Mouse (Mus musculus): Measurements from ENCODE around the gene Banp. TPM values are rescaled to one million over a fixed set of nuclear protein-coding genes. Genes with fewer than 3 reads are reported as not detected.

Banp gene
- polyA plus RNA-seq, 1 experiment from 2014 or later, result 47.2 TPM

DNA sequence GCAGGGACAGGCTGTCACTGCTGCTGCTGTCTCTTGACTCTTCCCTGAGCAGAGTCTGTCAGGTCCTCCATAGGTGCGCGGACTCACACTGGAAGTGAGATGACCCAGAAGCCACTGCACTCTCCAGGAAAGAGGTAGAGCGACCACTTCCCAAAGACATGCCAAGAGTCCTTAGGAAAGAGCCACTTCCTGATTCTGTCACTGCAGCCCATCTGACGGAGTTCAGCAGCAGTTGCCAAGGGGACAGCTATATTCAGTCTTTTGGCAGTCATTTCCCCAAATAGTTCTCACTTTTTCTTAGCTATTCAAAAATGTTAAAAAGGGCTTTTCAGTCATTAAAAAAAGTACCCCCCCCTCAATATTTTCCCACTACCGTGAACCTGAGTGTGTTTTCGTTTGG is 72.7 kb downstream of the Banp start:
- Histone ChIP-seq H3K4me2 (ENCODE audit: low read length) (no peak overlapping the region), H3K27me3 (replicated peaks; ENCODE audit: control insufficient read depth, insufficient read depth, low read length) (no peaks in the 10 kb centered on the region), H3K27ac (ENCODE audit: low read depth, low read length) (no peak overlapping the region), H3K36me3 (ENCODE audit: control insufficient read depth, insufficient read depth, low read length) (peaks cover 68% of the 10 kb centered on the region), H3K4me1 (ENCODE audit: control insufficient read depth, insufficient read depth, low read length) (peaks cover 2% of the 10 kb centered on the region; the same call in 1 of the 2 replicates), H3K9ac (ENCODE audit: low read length) (no peak overlapping the region), H3K4me3 (ENCODE audit: low read depth, low read length) (no peak overlapping the region), H3K9me3 (replicated peaks; ENCODE audit: control insufficient read depth, low read length) (no peaks in the 10 kb centered on the region)
- ATAC-seq (no peak), DNase-seq (ENCODE audit: low spot score) (no peak)
- 69% methylated on average over 6 of the region's 6 CpGs for WGBS

DNA sequence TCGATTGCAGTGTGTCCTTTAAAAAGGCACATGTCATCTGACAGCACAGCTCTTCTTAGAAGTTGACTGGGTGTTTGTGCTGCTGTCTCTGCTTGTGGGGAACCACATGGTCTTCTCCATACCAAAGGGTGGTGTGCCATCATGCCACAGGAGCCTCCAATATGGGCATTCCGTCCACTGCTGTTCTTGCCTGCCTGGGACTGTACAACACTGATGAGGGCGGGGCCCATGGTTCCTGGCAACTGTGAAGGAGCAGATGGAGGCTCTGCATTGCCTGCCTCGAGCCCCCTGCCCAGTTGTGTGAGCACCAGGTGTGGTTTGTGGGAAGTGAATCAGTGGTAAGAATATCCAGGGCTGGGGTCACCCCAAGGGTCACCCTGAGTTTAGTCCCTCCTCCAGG is 73.2 kb downstream of the Banp start:
- Histone ChIP-seq H3K27ac (ENCODE audit: low read depth, low read length) (0 out of 2 replicates have a peak overlapping the region, but pooled peaks have one; percentile 21), H3K4me1 (ENCODE audit: control insufficient read depth, insufficient read depth, low read length) (peaks cover 2% of the 10 kb centered on the region; the same call in 1 of the 2 replicates), H3K9me3 (replicated peaks; ENCODE audit: control insufficient read depth, low read length) (no peaks in the 10 kb centered on the region), H3K36me3 (ENCODE audit: control insufficient read depth, insufficient read depth, low read length) (peaks cover 71% of the 10 kb centered on the region), H3K27me3 (replicated peaks; ENCODE audit: control insufficient read depth, insufficient read depth, low read length) (no peaks in the 10 kb centered on the region), H3K4me3 (ENCODE audit: low read depth, low read length) (no peak overlapping the region), H3K9ac (ENCODE audit: low read length) (no peak overlapping the region), H3K4me2 (ENCODE audit: low read length) (no peak overlapping the region)
- peak; percentile 58; the same call in 1 of the 2 replicates for ATAC-seq
- DNase-seq (ENCODE audit: low spot score), result no peak
- 64% methylated on average over 4 of the region's 4 CpGs for WGBS

DNA sequence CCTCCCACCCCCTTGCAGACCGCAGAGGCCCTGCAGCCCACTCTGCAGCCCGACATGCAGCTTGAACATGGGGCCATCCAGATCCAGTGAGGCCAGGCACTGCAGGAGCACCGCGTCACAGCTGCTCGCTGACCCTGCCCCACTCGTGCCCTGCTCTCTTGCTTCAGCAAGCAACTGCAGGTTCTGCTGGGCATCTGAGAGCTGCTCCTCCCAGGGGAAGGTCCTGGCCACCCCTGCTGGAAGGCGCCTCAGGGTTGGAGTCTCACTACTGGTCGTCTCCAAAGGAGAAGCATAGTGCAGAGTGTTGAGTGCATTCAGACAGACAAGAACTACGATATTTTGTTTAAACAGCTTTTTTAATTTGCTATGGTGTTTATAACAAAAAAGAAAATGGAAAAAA is 76.0 kb downstream of the Banp start:
- 92% methylated on average over 9 of the region's 9 CpGs for WGBS
- Histone ChIP-seq H3K4me2 (ENCODE audit: low read length) (no peak overlapping the region), H3K27me3 (replicated peaks; ENCODE audit: control insufficient read depth, insufficient read depth, low read length) (no peaks in the 10 kb centered on the region), H3K9me3 (replicated peaks; ENCODE audit: control insufficient read depth, low read length) (no peaks in the 10 kb centered on the region), H3K36me3 (ENCODE audit: control insufficient read depth, insufficient read depth, low read length) (peaks cover 53% of the 10 kb centered on the region), H3K4me3 (ENCODE audit: low read depth, low read length) (no peak overlapping the region), H3K27ac (ENCODE audit: low read depth, low read length) (no peak overlapping the region), H3K4me1 (ENCODE audit: control insufficient read depth, insufficient read depth, low read length) (no peaks in the 10 kb centered on the region), H3K9ac (ENCODE audit: low read length) (no peak overlapping the region)
- ATAC-seq (no peak), DNase-seq (ENCODE audit: low spot score) (no peak)

DNA sequence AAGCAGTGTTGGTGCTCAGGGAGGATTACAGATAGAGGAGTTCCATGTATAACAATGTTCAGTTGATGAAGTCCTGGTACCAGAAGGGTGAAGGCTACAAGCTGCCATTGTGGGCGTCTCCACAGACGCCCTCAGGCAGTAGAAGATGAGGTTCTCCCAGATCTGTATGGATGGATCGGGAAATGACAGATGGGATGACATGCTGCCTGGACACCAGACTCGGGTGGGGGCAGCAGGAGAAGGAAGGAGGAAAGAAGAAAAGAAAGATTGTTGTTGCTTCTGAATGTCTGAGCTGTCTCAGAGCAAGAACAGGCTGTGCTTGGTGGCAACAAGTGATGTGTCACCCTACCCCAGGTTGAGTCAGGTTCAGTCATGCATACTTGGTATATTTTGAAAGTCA is 78.6 kb downstream of the Banp start:
- WGBS, result 83% methylated on average over 4 of the region's 4 CpGs
- ATAC-seq, result no peak
- no peak overlapping the region for H3K4me3 ChIP-seq (ENCODE audit: low read depth, low read length)
- no peaks in the 10 kb centered on the region for H3K9me3 ChIP-seq (replicated peaks; ENCODE audit: control insufficient read depth, low read length)
- peaks cover 42% of the 10 kb centered on the region for H3K36me3 ChIP-seq (ENCODE audit: control insufficient read depth, insufficient read depth, low read length)
- no peak overlapping the region for H3K4me2 ChIP-seq (ENCODE audit: low read length)
- no peak for DNase-seq (ENCODE audit: low spot score)
- no peak overlapping the region for H3K9ac ChIP-seq (ENCODE audit: low read length)
- H3K27me3 ChIP-seq (replicated peaks; ENCODE audit: control insufficient read depth, insufficient read depth, low read length), result no peaks in the 10 kb centered on the region
- peaks cover 5% of the 10 kb centered on the region for H3K4me1 ChIP-seq (ENCODE audit: control insufficient read depth, insufficient read depth, low read length)
- no peak overlapping the region for H3K27ac ChIP-seq (ENCODE audit: low read depth, low read length)

DNA sequence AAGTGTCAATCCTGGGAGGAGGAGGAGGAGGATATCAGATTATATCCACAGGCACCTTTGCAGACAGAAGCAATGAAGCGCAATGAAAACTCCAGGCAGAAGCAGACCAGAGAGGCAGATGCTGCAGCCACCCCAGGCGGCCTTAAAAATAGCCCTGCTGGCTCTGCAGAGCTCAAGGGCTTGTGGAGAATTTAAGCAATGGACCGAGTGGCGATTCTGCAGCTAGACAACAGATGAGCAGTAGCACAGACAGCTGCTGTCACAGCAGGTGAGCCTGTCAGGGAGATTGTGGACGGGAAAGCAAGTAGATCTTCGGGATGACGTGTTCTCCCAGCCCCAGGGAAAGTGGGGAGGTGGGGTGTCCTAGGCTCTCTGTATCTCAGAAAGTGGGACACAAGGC is 81.4 kb downstream of the Banp start:
- Histone ChIP-seq H3K4me2 (ENCODE audit: low read length) (no peak overlapping the region), H3K9ac (ENCODE audit: low read length) (no peak overlapping the region), H3K9me3 (replicated peaks; ENCODE audit: control insufficient read depth, low read length) (no peaks in the 10 kb centered on the region), H3K4me3 (ENCODE audit: low read depth, low read length) (no peak overlapping the region), H3K27me3 (replicated peaks; ENCODE audit: control insufficient read depth, insufficient read depth, low read length) (no peaks in the 10 kb centered on the region), H3K4me1 (ENCODE audit: control insufficient read depth, insufficient read depth, low read length) (peaks cover 5% of the 10 kb centered on the region), H3K27ac (ENCODE audit: low read depth, low read length) (peak overlapping the region; percentile 14; the same call in 1 of the 2 replicates), H3K36me3 (ENCODE audit: control insufficient read depth, insufficient read depth, low read length) (peaks cover 17% of the 10 kb centered on the region)
- no peak for ATAC-seq
- DNase-seq (ENCODE audit: low spot score), result no peak
- WGBS, result 43% methylated on average over 7 of the region's 7 CpGs

DNA sequence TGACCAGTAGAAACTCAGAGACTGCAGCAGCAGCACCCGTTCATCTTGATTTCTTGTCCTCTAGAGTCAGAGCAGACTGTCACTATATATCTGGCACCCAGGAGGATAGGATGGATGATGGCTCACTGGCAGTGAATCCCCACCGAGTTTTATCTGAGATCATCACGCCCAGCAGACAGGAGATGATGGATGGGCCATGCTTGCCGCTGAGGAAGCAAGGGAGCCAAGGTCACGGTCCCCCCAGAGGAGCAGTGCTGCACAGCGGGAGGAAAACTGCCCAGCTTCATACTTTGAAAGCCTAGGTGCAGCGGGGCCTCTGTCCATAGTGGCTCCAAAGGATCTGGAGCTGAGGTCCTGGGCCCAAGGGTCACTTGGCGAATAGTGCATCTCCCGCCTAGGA is 83.2 kb downstream of the Banp start:
- Histone ChIP-seq H3K9ac (ENCODE audit: low read length) (no peak overlapping the region), H3K27ac (ENCODE audit: low read depth, low read length) (no peak overlapping the region), H3K9me3 (replicated peaks; ENCODE audit: control insufficient read depth, low read length) (no peaks in the 10 kb centered on the region), H3K4me1 (ENCODE audit: control insufficient read depth, insufficient read depth, low read length) (peaks cover 5% of the 10 kb centered on the region), H3K4me2 (ENCODE audit: low read length) (no peak overlapping the region), H3K27me3 (replicated peaks; ENCODE audit: control insufficient read depth, insufficient read depth, low read length) (no peaks in the 10 kb centered on the region), H3K36me3 (ENCODE audit: control insufficient read depth, insufficient read depth, low read length) (no peaks in the 10 kb centered on the region), H3K4me3 (ENCODE audit: low read depth, low read length) (no peak overlapping the region)
- DNase-seq (ENCODE audit: low spot score), result no peak
- ATAC-seq, result no peak
- WGBS, result 75% methylated on average over 9 of the region's 9 CpGs

DNA sequence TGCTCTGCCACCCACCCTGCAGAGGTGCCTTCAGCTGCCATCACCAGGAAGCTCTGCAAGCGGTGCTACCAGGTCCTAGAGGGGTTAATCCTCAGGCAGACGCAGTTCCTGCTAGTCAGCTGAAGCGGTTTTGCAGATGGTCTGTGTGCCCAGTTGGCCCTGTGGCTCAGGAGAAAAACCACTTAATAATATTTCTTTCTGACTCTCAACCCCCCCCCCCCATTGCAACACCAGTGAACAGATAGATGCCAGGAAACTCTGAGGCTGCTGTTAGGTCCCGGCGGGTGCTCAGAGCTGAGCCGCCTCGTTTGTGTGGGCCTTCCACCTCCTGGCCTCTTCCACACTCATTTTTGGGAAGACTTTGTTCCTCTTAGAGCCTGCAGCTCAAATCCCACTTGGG is 86.0 kb downstream of the Banp start:
- no peak for ATAC-seq
- Histone ChIP-seq H3K27me3 (replicated peaks; ENCODE audit: control insufficient read depth, insufficient read depth, low read length) (no peaks in the 10 kb centered on the region), H3K4me2 (ENCODE audit: low read length) (no peak overlapping the region), H3K4me3 (ENCODE audit: low read depth, low read length) (no peak overlapping the region), H3K36me3 (ENCODE audit: control insufficient read depth, insufficient read depth, low read length) (no peaks in the 10 kb centered on the region), H3K27ac (ENCODE audit: low read depth, low read length) (no peak overlapping the region), H3K4me1 (ENCODE audit: control insufficient read depth, insufficient read depth, low read length) (peaks cover 5% of the 10 kb centered on the region), H3K9ac (ENCODE audit: low read length) (no peak overlapping the region), H3K9me3 (replicated peaks; ENCODE audit: control insufficient read depth, low read length) (no peaks in the 10 kb centered on the region)
- WGBS, result 67% methylated on average over 7 of the region's 7 CpGs
- no peak for DNase-seq (ENCODE audit: low spot score)

DNA sequence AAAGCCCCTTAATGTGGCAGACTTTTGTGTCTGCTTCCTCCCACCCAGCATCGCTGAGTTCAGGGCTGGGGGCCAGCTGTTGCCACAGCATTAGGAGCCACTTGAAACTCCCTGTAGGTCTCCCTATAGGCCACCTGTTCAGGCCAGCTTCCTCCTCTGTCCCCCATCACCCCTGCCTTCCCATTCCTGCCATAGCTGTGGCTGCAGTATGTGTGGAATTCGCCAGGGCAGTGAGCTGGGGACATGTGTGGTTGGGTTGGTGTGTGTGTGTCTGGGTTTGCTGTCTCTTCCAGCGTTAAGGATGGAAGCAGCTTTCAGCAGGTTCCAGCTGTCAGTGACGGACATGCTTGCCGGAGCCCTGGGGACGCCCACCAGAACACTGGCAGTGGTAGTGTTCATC is 86.8 kb downstream of the Banp start:
- H3K27ac ChIP-seq (ENCODE audit: low read depth, low read length), result no peak overlapping the region
- WGBS, result 79% methylated on average over 6 of the region's 6 CpGs
- H3K4me3 ChIP-seq (ENCODE audit: low read depth, low read length), result no peak overlapping the region
- DNase-seq (ENCODE audit: low spot score) (no peak), ATAC-seq (no peak)
- H3K9ac ChIP-seq (ENCODE audit: low read length), result no peak overlapping the region
- H3K4me1 ChIP-seq (ENCODE audit: control insufficient read depth, insufficient read depth, low read length), result no peaks in the 10 kb centered on the region; the same call in 1 of the 2 replicates
- H3K36me3 ChIP-seq (ENCODE audit: control insufficient read depth, insufficient read depth, low read length), result no peaks in the 10 kb centered on the region
- no peak overlapping the region for H3K4me2 ChIP-seq (ENCODE audit: low read length)
- no peaks in the 10 kb centered on the region for H3K27me3 ChIP-seq (replicated peaks; ENCODE audit: control insufficient read depth, insufficient read depth, low read length)
- no peaks in the 10 kb centered on the region for H3K9me3 ChIP-seq (replicated peaks; ENCODE audit: control insufficient read depth, low read length)

DNA sequence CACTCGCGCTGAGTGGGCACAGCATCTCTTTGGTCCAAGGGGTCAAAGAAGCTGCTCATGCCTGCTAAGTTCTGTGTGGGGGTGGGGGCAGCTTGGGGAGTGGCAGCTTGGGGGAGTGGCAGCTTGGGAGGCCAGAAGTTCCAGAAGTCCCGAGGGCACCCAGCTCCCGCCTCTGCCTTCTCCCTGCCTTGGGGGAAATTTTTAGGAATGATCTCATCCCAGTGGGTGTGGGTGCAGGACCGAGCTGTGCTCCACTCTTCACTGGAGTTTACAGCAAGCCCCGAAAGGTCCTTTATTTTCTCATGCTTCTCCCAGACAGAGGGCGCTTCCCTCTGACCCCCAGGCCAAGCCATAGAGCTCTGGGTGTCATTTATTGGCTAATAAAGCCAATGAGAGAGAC is 87.7 kb downstream of the Banp start:
- Histone ChIP-seq H3K9me3 (replicated peaks; ENCODE audit: control insufficient read depth, low read length) (no peaks in the 10 kb centered on the region), H3K27ac (ENCODE audit: low read depth, low read length) (no peak overlapping the region), H3K9ac (ENCODE audit: low read length) (no peak overlapping the region), H3K4me2 (ENCODE audit: low read length) (no peak overlapping the region), H3K4me1 (ENCODE audit: control insufficient read depth, insufficient read depth, low read length) (no peaks in the 10 kb centered on the region; the same call in 1 of the 2 replicates), H3K36me3 (ENCODE audit: control insufficient read depth, insufficient read depth, low read length) (no peaks in the 10 kb centered on the region), H3K27me3 (replicated peaks; ENCODE audit: control insufficient read depth, insufficient read depth, low read length) (no peaks in the 10 kb centered on the region), H3K4me3 (ENCODE audit: low read depth, low read length) (no peak overlapping the region)
- 79% methylated on average over 7 of the region's 7 CpGs for WGBS
- ATAC-seq (no peak), DNase-seq (ENCODE audit: low spot score) (no peak)

All from forebrain, embryonic 14.5 days (tissue).